Mouse (Mus musculus) spleen, adult 10 weeks (tissue): ENCODE data around the gene Pou6f2. TPM values are rescaled to one million over a fixed set of nuclear protein-coding genes. Genes with fewer than 3 reads are reported as not detected.

Source experiments
- polyA plus RNA-seq: library from polyadenylated mRNA; stranded (reverse); fragments of 350-450 nt; fragmentation: Illumina TruSeq; extraction: RNeasy Lipid Tissue Mini Kit (QIAGEN cat#74804); gene quantifications from one replicate; pipeline ENCODE4 v1.2.3, GENCODE M21; 2015; ENCODE audit warnings: low replicate concordance; ENCODE audit not compliant: insufficient read depth

The Pou6f2 gene
- not detected for polyA plus RNA-seq

DNA sequence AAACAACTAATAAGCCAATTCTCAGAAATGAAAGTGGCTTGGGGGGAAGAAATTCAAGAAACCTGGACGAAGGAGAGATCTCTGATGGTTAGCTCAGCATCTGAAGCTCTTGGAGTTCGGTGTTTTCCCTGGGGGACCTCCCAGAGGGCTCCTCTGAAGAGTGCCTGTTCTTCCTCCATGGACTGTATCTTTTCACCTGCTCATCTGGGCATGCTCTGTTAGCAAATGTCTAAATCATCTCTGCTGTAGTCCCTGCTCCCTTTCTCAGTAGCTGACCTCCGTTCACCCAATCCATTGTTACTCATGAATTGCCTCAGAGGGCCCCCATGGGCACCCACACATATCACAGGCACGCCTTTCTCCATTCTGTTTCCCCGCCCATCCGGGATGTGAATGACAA is at the start of gene Pou6f2:
Gene Pou6f2 (minus strand): TSS at position 101 of the 400 bp plus-strand sequence.

